Mouse (Mus musculus): Measurements from ENCODE around the gene Usp47.

Usp47 gene

DNA sequence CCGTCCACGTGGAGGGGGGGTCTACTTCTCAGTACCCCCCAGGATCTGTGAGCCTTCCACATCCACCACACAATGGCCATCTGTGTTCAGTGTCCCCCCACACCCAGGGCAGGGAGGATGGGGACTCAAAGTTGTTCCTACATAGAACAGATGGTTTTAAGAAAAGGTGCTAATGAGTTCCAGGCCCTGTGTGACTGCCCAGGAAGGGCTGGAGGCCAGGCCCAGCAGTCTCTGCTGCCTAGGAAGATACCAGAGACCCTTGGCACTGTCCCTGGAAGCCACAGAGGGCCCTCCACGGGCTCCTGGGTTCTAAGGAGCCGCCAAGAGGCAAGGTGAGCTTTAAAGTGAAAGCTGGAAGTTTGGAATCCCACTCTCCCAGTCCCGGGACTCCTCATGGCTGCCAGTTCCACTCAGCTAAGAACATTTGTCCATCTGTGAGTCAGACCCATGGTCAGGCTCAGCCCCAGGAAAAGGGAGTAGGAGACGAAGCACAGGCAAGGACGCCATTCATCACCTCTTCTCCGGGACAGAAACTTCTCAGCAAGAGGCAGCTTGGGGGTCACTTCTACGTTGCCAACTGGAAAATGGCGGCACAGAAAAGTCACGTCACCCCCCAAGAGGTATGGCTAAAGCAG is 98.7 kb downstream of the Usp47 start:
- DNase-seq (ENCODE audit: low spot score in 2 of 2), result no peak

- peak in 1 of 2 experiments; percentile 39 for DNase-seq (ENCODE audit: low spot score in 2 of 2)
Observed at GRCm38 (mm10) chr7:112123612-112124011, 100.3 kb downstream of the Usp47 start.

- DNase-seq (ENCODE audit: low spot score in 2 of 2), result no peak
Observed at GRCm38 (mm10) chr7:112125625-112126260, 102.4 kb downstream of the Usp47 start.

GRCm38 (mm10) chr7:112127085-112127637 is 103.9 kb downstream of the Usp47 start:
- no peak for DNase-seq (ENCODE audit: low spot score in 2 of 2)

- DNase-seq (ENCODE audit: low spot score in 2 of 2), result no peak
Observed at GRCm38 (mm10) chr7:112127954-112128353, 104.7 kb downstream of the Usp47 start.

DNA sequence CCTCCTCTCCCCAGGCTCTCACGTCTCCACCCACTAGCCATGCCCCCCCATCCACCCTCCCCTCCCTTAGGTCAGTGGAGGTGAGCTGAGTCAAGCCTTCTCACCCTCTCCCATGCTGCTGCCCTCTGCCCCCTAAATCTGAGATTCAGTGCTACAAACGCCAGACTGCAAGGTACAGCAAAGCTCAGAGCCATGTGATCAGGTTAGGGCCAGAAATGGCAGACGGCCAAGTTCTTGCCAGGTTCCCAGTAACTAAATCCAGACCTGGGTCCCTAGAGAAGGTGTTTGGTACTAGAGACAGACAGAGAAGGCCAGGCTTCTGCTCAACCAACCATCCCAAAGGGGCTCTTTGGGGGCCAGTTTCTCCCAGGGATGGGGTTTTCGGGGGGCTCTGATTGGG is 105.5 kb downstream of the Usp47 start:
- DNase-seq (ENCODE audit: low spot score in 2 of 2), result no peak

DNA sequence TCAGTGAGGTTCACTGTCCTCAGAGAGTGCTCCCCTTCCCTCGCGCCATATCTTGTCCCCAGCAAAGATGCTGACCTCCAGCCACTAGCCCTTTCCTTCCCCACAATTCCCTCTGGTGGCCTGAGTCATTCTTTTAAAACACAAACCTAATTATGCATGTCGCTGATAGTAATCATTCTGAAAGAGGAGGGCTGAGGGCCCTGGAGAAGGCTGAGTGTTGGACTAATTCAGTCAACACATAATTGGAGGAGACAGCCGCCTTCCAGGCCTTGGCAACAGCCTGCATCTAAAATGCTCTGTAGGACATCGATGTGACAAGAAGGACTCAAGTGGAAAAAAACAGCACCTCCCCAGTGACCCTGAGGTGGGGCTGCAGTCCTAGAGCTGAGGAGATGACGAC is 106.5 kb downstream of the Usp47 start:
- no peak for DNase-seq (ENCODE audit: low spot score in 2 of 2)

DNA sequence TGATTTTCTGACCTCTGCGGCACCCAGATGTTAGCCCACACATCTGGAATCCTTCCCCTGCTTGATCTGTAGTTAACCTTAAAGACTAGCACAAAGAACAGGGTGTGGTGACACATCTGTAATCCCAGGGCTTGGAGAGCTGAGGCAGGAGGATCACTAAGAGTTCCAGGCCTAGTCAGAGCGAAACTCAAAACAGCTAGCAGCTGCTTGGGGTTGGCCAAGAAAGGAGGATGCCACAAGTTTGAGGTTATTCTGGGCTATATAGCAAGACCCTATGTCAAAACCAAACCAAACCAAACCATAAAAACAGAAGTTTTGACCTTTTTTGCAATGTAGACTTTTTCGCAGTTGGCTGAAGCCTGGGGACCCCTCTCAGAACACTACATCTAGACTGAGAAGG is 107.4 kb downstream of the Usp47 start:
- no peak for DNase-seq (ENCODE audit: low spot score in 2 of 2)

DNA sequence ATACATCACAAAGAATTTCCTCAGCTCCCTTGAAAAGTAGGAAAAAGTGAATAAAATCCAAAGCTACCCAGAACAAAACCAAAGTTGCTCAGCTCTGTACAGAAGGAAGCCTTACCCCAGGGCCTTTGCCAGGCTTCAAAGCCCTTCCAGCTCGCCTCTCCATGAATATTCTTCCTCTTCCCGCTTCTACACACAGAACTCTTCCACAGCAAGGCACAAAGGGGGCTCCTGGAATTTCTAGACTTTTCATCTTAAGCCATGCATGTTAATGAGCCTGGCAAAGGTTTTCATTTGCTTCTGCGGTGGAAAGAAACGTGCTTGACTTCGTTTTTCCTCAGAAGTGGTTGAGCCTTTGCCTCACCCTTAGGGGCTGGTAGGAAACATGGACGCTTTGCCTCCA is 108.7 kb downstream of the Usp47 start:
- no peak for DNase-seq (ENCODE audit: low spot score in 2 of 2)

DNA sequence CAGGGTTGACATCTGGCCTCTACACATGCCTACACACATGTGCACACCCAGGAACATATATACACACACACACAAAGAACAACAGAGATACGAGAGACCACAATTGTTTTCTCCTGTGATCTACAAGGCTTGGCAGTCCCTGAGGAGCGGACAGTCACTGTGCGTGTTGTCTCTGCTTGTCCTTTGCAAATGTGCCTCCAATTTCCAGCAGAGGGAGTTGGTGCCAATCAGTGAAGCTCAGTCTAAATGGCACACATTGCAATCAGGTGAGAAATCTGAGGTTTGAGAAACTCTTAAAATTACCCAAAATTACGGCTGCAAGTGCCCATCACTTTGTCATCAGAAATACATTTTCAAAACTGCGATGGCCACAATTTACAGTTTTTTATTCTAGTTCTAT is 110.0 kb downstream of the Usp47 start:
- no peak for DNase-seq (ENCODE audit: low spot score in 2 of 2)

DNA sequence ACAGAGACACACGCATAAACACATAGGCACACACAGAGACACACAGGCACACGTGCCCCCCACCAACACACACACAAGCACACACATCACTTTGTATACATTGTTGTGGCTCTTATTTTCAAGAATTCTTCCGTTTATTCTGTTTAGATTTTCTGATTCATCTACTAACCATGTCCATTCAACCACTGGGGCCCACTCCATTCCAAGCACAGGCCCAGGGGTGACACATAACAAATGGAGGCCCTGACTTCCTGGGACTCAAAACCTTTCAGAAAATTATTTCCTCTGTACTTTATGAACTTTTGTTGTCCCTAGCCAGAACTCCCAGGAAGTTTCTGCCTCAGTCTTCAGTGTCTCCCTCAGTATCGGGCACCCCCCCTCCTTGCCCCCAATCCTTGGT is 111.9 kb downstream of the Usp47 start:
- no peak for DNase-seq (ENCODE audit: low spot score in 2 of 2)

GRCm38 (mm10) chr7:112136537-112136936 is 113.2 kb downstream of the Usp47 start:
- no peak for DNase-seq (ENCODE audit: low spot score in 2 of 2)

DNA sequence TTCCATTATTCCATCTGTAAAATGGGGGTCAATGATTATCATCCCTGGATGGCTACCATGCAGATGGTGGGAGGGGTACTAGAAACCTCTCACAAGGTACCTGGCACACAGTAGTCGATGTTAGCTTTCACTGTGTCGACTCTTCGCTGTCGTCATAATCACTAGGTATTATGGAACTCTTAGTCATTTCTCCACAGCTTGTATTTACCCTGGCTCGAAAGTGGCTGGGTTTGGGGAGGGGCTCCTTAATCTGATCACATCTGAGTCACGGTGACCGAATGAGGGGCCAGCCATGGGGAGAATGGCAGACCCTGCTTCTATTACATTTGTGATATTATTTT is 114.8 kb downstream of the Usp47 start:
- no peak for DNase-seq (ENCODE audit: low spot score in 2 of 2)

DNA sequence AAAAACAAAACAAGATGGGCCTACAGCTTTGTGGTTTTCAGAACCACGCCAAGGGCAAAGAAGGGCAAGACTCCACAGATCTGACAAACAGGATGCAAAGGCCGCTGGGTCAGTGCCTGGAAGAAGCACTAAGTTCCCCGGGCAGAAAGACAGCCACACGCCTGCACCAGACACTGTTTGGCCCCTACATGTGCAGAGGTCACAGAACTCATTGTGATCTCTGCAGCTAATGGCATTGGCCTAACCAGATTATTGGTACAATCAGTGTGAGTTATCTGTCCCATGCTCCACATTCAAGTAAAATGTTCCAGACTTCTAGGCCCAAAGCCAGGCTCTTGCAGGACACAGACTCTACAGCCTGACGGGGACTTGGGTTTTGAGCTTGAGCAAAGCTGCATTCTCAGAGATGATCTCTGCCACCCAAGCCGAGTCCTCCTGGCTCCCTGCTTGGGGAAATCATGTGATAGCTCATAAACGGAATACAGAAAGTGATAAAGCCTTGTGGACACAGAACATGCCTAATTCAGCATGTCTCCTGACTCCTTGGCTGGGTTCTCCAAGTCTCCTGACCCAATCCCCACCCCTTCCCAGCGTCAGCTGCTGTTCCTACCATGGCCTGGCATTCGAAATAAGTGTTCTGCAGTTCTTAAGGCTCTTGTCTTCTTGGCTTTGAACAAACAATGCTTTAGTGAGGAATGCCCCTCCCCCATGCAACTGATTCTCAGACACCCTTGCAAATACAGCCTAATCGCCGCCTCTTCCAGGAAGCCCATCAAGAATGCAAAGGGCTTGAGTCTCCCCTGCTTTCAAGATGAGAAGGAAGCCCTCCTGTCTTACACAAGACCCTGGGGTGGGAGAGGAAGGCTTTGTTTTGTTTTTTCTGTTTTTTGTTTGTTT is 115.5 kb downstream of the Usp47 start:
- no peak for DNase-seq (ENCODE audit: low spot score in 2 of 2)

GRCm38 (mm10) chr7:112140725-112141124 is 117.4 kb downstream of the Usp47 start:
- DNase-seq (ENCODE audit: low spot score in 2 of 2), result no peak

- no peak for DNase-seq (ENCODE audit: low spot score in 2 of 2)
Observed at GRCm38 (mm10) chr7:112142616-112143015, 119.3 kb downstream of the Usp47 start.

GRCm38 (mm10) chr7:112143090-112143500 is 119.8 kb downstream of the Usp47 start:
- DNase-seq (ENCODE audit: low spot score in 2 of 2), result no peak

- DNase-seq (ENCODE audit: low spot score in 2 of 2), result no peak
Observed at GRCm38 (mm10) chr7:112143978-112144377, 120.7 kb downstream of the Usp47 start.

DNA sequence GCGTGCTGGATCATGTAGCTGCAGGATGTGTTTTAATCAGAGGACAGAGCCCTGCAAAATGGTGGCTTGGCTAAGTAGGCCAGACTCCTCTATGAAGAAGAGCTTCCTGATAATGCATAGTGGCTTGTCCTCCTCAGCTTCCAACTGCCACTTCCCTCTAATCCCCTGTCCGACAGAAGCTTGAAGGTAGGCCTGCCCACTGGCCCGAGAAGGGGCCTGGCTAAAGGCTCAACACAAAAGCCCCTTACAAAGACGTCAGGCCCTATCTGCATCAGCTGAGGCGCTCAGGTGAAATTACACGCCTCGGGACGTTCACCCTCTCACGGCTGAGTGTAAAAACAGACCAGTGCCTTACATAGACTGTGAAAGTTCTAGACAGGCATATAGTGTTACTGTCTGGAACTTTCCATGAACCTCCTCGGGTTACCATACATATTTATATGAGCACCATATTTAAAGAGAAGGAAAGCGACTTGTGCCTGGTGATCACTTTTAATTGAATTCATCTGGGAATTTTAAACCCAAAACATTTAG is 121.4 kb downstream of the Usp47 start:
- DNase-seq (ENCODE audit: low spot score in 2 of 2), result no peak

DNA sequence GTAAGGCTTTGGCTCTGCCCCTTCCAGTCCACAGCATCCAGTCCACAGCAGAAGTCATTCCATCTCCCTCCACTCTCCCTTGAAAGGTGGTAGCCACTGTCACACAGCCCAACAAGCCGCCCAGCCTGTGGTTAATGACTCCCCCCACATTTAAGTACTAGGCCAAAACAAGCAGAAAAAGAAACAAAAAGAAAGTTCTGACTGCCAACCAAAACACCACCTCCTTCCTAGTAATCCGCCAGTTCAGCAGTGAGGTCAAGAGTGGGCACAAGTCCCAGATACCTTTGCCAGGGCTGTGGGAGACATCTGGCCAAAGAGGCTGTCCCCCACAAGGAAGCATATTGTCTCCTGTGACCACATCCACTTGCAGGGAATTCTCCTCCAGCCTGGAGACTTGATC is 124.7 kb downstream of the Usp47 start:
- no peak for DNase-seq (ENCODE audit: low spot score in 2 of 2)

DNA sequence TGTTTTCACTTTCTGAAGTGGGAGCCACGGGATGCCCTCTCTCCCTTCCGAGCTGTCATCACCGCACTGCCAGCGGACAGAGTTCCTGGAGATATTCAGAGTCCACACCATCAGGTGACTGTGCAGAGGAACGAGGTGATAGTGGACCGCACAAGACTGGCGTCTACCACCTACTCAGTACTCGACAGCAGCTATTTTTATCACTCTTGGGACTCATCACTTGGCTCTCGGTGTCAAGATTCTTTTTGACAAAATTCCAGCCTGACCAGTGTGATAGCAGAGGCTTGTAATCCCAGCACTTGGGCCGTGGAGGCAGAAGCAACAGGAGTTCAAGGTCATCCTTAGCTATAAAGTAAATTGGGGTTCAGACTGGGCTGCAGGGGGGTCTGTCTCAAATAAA is 125.8 kb downstream of the Usp47 start:
- DNase-seq (ENCODE audit: low spot score in 2 of 2), result no peak

GRCm38 (mm10) chr7:112154445-112154844 is 131.1 kb downstream of the Usp47 start:
- no peak for DNase-seq (ENCODE audit: low spot score in 2 of 2)

Data from frontal cortex, postnatal 25 days (tissue).